Mouse (Mus musculus) midbrain, embryonic 11.5 days (tissue): Measurements from ENCODE around the gene Eef1akmt2. TPM values are rescaled to one million over a fixed set of nuclear protein-coding genes. Genes with fewer than 3 reads are reported as not detected.
A peak's percentile ranks its signal among the peaks of the same experiment; 100 is the strongest.

Source experiments
- ATAC-seq: fragments of 200-750 bp; cut with Nextera tagmentation; 2 replicates; pipeline ENCODE4 v1.8.0; 2017; ENCODE audit warnings: moderate TSS enrichment, moderate library complexity; ENCODE audit not compliant: low FRiP score
- DNase-seq: peaks from one replicate; pipeline ENCODE4 v3.0.0; 2015; ENCODE audit warnings: low spot score; ENCODE audit errors: missing footprints
- H3K27ac ChIP-seq: fragments of 300-500 bp; sonication (generic); 2 replicates; pipeline ENCODE4 v1.5.1; 2014; ENCODE audit warnings: low read depth, low read length
- H3K27me3 ChIP-seq: fragments of 300-500 bp; sonication (generic); 2 replicates; pipeline ENCODE4 v1.6.1; 2014; ENCODE audit warnings: mild to moderate bottlenecking, low read length, moderate library complexity, mixed read lengths; ENCODE audit not compliant: control insufficient read depth, insufficient read depth
- H3K36me3 ChIP-seq: fragments of 300-500 bp; sonication (generic); 2 replicates; pipeline ENCODE4 v1.6.1; 2014; ENCODE audit warnings: mild to moderate bottlenecking, low read length, moderate library complexity, mixed read lengths; ENCODE audit not compliant: control insufficient read depth, insufficient read depth
- H3K4me1 ChIP-seq: fragments of 300-500 bp; sonication (generic); 2 replicates; pipeline ENCODE4 v1.6.1; 2014; ENCODE audit warnings: low read length; ENCODE audit not compliant: control insufficient read depth, insufficient read depth
- H3K4me2 ChIP-seq: fragments of 300-500 bp; sonication (generic); 2 replicates; pipeline ENCODE4 v1.6.1; 2014; ENCODE audit warnings: mild to moderate bottlenecking, moderate library complexity
- H3K4me3 ChIP-seq: fragments of 300-500 bp; sonication (generic); 2 replicates; pipeline ENCODE4 v1.5.1; 2014; ENCODE audit warnings: low read depth, low read length
- H3K9ac ChIP-seq: fragments of 300-500 bp; sonication (generic); 2 replicates; pipeline ENCODE4 v1.6.1; 2014; ENCODE audit warnings: low read length
- H3K9me3 ChIP-seq: fragments of 300-500 bp; sonication (generic); 2 replicates; pipeline ENCODE4 v1.6.1; 2016; ENCODE audit warnings: low read length; ENCODE audit not compliant: control insufficient read depth
- WGBS: fragments of 180-500 bp; shearing (Covaris S2); extraction: QIAGEN DNeasy Blood & Tissue Kit; methylation state at CpG from one replicate; pipeline ENCODE4 v1.1.7; 2014; 5-methylcytosine and 5-hydroxymethylcytosine counted together
- polyA plus RNA-seq: library from polyadenylated mRNA; unstranded; fragments of >200 nt; fragmentation: Nextera tagmentation; extraction: Ambion mirVana; gene quantifications from 2 replicates; pipeline ENCODE4 v1.2.1, GENCODE M21; 2014

Eef1akmt2 gene
- polyA plus RNA-seq, 1 experiment from 2014 or later = 90.3 TPM

DNA sequence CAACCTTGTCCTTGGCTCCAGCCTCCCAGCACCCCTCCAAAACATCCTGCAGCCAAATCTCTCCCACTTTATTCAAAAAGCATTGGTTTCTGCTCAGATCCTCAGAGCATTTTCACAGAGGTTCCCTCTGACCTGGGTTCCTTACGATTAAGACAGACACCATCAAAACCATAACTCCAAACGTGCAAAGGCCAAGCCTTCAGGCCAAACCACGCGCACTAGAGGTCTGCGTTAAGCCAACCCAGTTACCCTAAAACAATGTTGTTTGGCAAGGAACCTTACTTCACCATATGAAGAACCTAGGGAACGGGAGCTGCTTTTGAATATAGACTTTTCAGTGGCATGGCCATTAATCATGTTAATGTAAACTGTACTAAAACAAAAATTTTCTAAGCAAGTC is 42.8 kb downstream of the Eef1akmt2 start:
- peak overlapping the region; percentile 67; the same call in 1 of the 2 replicates for H3K27ac ChIP-seq
- H3K36me3 ChIP-seq = no peaks in the 10 kb centered on the region
- H3K9ac ChIP-seq = no peak overlapping the region; the same call in 1 of the 2 replicates
- H3K27me3 ChIP-seq = no peaks in the 10 kb centered on the region
- 28% methylated on average over 6 of the region's 6 CpGs for WGBS
- no peaks in the 10 kb centered on the region for H3K9me3 ChIP-seq
- H3K4me3 ChIP-seq = no peak overlapping the region
- DNase-seq = no peak
- ATAC-seq = no peak
- peak overlapping the region; percentile 37 for H3K4me2 ChIP-seq
- peaks cover 65% of the 10 kb centered on the region for H3K4me1 ChIP-seq

DNA sequence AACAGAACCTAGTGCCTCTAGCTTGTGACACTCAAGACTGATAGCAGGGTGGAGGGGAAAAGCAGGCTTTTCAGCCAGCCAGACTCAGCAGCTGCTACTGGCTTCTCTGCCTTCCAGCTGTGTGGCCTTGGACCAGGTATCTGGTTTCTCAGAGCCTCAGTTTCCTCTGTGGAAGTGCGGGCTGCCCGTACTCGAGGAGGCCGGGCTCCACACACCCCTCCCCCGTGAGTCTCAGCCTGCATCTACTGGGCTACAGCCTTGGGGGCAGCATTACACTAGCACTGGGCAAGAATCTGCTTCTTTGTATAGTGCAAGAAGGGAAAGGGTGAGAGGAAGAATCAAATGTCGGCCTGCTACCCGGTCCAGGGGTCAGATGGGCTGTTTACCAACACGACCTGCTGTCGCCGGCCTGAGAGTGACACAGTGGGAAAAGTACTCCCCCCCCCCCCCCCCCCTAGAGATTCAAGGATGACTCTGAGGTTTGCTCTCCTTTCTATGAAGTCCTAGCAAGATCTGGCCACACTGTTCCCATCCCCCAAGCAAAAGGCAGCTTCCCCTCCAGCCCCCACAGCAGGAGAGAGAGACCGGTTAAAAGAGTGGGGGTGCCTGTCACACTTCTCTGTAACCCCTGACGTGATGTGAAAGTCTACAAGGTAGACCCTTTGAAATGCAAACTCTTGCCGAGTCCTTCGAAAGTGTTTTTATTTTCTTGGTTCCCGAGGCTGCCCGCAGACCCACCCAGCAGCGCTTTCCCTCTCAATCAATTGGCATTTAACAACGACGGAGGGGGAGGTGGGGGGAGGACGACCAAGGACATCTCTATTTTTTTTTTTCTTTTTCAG is 43.4 kb downstream of the Eef1akmt2 start:
- Histone ChIP-seq H3K9ac (peak overlapping the region; percentile 37; the same call in 1 of the 2 replicates), H3K27me3 (no peaks in the 10 kb centered on the region), H3K4me1 (peaks cover 60% of the 10 kb centered on the region), H3K4me3 (no peak overlapping the region), H3K9me3 (no peaks in the 10 kb centered on the region), H3K4me2 (peak overlapping the region; percentile 37), H3K27ac (peak overlapping the region; percentile 67), H3K36me3 (no peaks in the 10 kb centered on the region)
- WGBS = under 1% methylated on average over 20 of the region's 20 CpGs
- ATAC-seq (peak; percentile 51), DNase-seq (peak; percentile 95)

DNA sequence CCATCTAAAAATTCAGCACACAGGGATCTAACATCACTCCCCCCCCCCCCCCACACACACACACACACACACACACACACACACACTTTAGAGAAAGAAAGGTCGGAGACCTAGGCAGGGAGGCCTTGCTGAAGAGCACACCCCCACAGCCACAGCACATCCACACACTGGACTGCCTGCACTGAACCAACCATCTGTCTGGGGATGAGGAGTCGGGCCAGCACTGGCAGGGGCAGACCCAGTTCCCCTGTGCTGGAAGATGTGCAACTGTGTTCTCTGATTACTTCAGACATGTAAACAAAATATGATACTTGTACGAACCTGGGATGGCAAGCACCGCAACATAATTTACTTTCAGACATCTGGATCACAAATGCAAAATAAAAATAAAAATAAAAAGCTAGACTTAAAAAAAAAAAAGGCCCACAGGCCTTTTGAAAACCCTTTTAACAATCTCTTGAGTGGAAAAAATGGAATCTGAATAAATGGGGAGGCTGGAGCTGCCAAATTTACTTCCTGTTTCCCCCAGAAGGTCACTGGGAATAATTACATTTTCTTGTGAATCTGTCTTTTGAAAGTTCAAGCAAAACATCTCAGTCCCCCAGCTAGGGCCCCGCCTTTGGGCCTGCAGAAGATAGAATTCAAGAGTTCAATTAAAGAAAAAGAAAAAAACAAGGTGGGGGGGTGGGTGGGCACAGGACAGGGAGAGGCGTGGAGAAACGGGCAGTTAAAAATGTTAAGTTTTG is 44.2 kb downstream of the Eef1akmt2 start:
- Histone ChIP-seq H3K9ac (peak overlapping the region; percentile 44; the same call in 1 of the 2 replicates), H3K9me3 (no peaks in the 10 kb centered on the region), H3K36me3 (no peaks in the 10 kb centered on the region), H3K4me3 (no peak overlapping the region), H3K4me2 (peak overlapping the region; percentile 37), H3K27ac (peak overlapping the region; percentile 67), H3K4me1 (peaks cover 60% of the 10 kb centered on the region), H3K27me3 (no peaks in the 10 kb centered on the region)
- ATAC-seq (no peak), DNase-seq (peak; percentile 91)
- WGBS = 41% methylated on average over 7 of the region's 7 CpGs

DNA sequence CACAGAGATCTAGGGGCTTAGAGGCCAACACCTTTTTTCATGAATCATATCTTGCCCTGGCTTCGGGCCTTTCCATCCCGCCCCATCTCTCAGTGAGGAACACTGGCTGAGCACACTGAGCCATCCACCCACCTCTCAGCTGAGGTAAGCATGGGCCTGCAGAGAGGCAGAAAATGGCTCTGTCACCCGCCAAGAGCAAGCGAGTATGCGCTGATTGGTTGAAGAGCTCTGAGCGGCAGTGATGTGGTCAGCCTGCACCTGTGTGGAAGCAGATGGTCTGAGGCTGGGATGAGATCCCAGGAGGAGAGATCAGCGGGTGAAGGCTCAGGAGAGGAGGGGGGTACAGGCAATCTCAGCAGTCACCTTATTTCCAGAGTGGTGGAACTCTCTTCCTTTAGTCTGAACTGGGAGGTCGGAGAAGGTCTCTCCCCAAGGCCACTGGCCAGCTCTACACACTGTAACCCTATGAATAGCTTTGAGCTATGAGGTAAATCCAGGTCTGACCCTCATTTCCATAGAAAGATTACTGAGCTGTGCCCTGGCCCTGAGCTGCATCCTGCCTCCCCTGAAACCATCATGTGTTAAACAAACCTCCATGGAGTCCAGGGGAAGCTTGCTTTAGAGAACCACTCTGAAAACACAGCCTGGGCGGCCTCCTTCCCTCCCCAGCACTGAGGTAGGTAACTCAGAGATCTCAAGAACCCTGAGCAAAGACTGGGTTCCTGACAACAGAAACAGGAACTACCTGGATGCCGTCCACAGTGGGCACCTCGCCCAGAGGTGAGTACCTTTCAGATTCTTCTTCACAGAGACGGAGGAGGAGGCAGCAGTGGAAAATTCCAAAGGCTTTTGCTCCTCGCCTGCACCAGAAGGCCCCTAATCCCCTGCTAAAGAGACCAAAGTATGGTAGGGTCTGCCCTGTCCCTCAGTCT is 45.3 kb downstream of the Eef1akmt2 start:
- WGBS = 50% methylated on average over 13 of the region's 13 CpGs
- Histone ChIP-seq H3K9me3 (no peaks in the 10 kb centered on the region), H3K4me1 (peaks cover 59% of the 10 kb centered on the region), H3K4me3 (no peak overlapping the region), H3K36me3 (no peaks in the 10 kb centered on the region), H3K27me3 (no peaks in the 10 kb centered on the region), H3K4me2 (peak overlapping the region; percentile 9; the same call in 1 of the 2 replicates), H3K9ac (peak overlapping the region; percentile 44; the same call in 1 of the 2 replicates), H3K27ac (peak overlapping the region; percentile 65)
- DNase-seq (no peak), ATAC-seq (no peak; the same call in 1 of the 2 replicates)

DNA sequence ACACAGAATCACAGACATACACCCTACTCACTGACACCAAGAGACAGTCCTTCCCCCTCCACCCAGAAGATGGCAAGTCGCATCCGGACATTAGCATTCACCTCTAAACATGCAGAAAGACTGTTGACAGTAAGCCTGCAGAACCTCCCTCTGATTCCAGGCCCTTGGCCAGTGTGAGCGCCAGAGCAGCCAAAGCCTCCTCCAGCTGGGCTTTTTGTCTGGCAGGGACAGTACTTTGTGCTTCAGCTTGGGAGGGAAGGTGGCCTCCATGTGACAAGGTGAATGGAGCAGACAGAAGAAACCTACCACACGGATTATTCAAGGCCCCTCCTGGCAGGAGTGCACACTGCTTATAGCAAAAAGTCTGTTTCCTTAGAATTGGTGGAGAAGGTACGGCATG is 46.2 kb downstream of the Eef1akmt2 start:
- WGBS = 64% methylated on average over 5 of the region's 5 CpGs
- ATAC-seq (no peak), DNase-seq (no peak)
- no peaks in the 10 kb centered on the region for H3K36me3 ChIP-seq
- H3K4me2 ChIP-seq = no peak overlapping the region
- H3K4me1 ChIP-seq = peaks cover 50% of the 10 kb centered on the region
- H3K4me3 ChIP-seq = no peak overlapping the region
- H3K9ac ChIP-seq = no peak overlapping the region
- H3K9me3 ChIP-seq = no peaks in the 10 kb centered on the region
- H3K27ac ChIP-seq = no peak overlapping the region
- H3K27me3 ChIP-seq = no peaks in the 10 kb centered on the region

DNA sequence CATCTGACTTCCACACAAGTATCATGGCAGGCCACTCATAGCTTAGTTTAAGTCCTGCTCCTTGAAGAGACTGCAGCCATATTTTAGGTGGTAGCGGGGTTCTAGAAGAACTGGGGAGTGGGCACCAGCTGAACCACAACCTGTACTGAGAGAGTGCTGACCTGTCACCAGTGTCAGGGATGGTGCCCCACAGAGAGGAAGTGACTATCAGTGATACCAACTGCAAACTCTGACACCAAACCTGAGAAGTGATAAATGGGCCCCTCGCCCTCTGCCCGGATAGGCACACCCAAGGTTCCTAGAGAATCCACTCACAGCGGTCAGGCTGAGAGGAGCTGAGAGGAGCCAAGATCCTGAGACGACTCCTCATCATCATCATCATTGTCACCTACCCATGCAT is 47.5 kb downstream of the Eef1akmt2 start:
- H3K9ac ChIP-seq = no peak overlapping the region
- DNase-seq (no peak), ATAC-seq (no peak)
- H3K36me3 ChIP-seq = no peaks in the 10 kb centered on the region
- no peak overlapping the region for H3K27ac ChIP-seq
- H3K4me1 ChIP-seq = peaks cover 41% of the 10 kb centered on the region
- 90% methylated on average over 5 of the region's 5 CpGs for WGBS
- H3K4me2 ChIP-seq = no peak overlapping the region
- no peaks in the 10 kb centered on the region for H3K27me3 ChIP-seq
- H3K9me3 ChIP-seq = no peaks in the 10 kb centered on the region
- H3K4me3 ChIP-seq = no peak overlapping the region

DNA sequence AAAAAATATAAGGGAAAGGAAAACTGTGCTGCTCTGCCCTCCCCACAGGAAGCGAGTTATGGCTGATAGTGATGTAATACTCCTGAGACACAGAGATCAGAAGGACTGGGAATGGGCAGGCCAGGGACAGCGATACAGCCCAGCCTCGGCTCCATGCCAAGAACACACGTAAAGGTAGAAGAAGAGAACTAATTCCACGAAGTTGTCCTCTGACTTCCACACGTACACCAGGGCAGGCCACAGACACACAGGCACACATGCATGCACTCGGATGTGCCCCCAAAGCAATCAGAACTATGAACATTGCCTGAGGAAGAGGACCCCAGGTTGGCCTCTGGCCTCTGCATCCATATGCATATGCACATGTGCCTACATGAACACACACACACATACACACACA is 48.0 kb downstream of the Eef1akmt2 start:
- no peak overlapping the region for H3K4me2 ChIP-seq
- H3K4me1 ChIP-seq = peaks cover 36% of the 10 kb centered on the region
- H3K27me3 ChIP-seq = no peaks in the 10 kb centered on the region
- ATAC-seq (no peak), DNase-seq (no peak)
- no peak overlapping the region for H3K4me3 ChIP-seq
- H3K36me3 ChIP-seq = no peaks in the 10 kb centered on the region
- H3K9ac ChIP-seq = no peak overlapping the region
- no peak overlapping the region for H3K27ac ChIP-seq
- no peaks in the 10 kb centered on the region for H3K9me3 ChIP-seq
- 90% methylated on average over 7 of the region's 7 CpGs for WGBS

DNA sequence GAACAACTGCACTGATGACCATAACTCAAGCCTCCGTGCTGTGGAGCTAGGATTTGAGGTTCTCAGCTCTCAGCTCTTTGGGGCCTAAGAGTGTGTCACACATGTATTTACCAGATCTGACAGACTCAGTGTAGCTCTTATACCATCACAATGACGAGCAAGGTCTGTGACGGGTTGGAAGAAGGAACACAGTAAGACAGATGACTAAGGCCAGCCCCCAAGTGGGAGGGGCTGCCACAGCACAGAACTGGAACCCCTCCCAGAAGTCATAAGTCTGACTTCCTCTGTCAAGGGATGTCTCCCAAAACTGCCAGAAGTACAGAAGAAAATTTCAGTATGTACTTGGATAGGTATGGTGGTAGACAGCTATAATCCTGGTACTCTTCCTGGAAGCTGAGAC is 48.5 kb downstream of the Eef1akmt2 start:
- WGBS = 80% methylated on average over 3 of the region's 3 CpGs
- H3K4me1 ChIP-seq = peaks cover 31% of the 10 kb centered on the region

More for the DNA sequence above, 48.5 kb downstream of the Eef1akmt2 start:
- H3K27me3 ChIP-seq = no peaks in the 10 kb centered on the region
- no peak overlapping the region for H3K4me3 ChIP-seq
- H3K27ac ChIP-seq = no peak overlapping the region
- DNase-seq (no peak), ATAC-seq (no peak)
- no peak overlapping the region for H3K4me2 ChIP-seq
- no peaks in the 10 kb centered on the region for H3K36me3 ChIP-seq
- no peaks in the 10 kb centered on the region for H3K9me3 ChIP-seq
- no peak overlapping the region for H3K9ac ChIP-seq
